ENCODE assay signal across 8 mouse cellular contexts in the genomic region with DNA sequence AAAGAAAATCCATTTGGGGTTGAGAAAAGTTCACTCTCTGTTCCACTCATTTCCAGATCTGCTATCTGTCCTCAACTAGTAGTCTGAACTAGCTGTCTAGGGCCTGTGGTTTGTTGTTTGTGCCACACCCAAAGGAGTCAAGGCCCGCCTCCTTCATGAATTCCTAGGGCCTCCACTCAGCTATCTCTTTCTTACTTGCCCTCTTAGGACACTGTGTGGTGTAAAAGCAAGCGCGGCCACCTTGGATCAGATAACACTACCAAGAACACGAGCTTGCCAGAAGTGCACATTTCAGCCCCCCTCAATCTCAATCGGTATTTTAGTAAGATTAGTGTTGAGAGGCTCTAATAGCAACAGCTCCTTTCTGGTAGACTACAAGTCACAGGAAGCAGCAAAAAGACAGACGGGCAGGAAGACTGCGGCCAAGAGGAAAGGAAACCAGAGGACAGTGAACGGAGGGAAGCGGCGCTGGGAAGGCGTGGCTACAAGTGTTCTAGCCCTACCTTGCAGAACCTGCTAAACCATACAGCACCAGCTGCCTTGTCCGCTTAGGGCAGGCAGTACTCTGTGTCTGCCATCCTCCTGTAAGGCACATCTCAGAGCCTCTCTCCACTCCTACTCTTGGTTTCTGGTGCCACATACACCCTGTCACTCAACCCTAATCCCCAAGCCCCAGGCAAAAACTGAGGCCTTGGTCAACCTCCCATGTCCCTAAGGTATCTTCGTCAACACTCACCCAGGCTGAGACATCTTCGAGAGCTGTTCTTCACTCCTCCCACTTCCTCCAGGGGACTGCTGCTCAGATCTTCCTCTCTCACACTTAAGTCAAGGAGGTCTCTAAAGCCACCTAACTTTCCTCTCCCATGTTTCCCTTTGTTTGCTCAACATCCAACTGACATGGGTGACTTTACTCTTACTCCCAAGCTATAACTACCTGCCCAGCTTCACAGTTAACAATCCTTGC. TPM values are rescaled to one million over a fixed set of nuclear protein-coding genes. Genes with fewer than 3 reads are reported as not detected.
A peak's percentile ranks its signal among the peaks of the same experiment; 100 is the strongest.
DNase-seq lines count a peak whose midpoint lies in the region; ATAC-seq and TF ChIP-seq lines count a peak whose summit lies in the region.

No protein-coding gene starts in this region.

- H3K27ac ChIP-seq in spleen, adult 2 months (ENCODE audit: insufficient read depth, low read length) = peak overlapping the region; percentile 86
- H3K27ac ChIP-seq in liver, embryonic 13.5 days = peak overlapping the region; percentile 96

- H3K4me2 ChIP-seq in liver, embryonic 13.5 days = peak overlapping the region; percentile 74

- H3K36me3 ChIP-seq in spleen, adult 2 months (ENCODE audit: control insufficient read depth, insufficient read depth, low read length) = no peaks in the 10 kb centered on the region
- H3K36me3 ChIP-seq in erythroblast, embryonic 14.5 days (ENCODE audit: control insufficient read depth) = peaks cover 19% of the 10 kb centered on the region
- peaks cover 15% of the 10 kb centered on the region for H3K36me3 ChIP-seq in liver, embryonic 13.5 days
- H3K36me3 ChIP-seq in splenic B cell, adult 2 months (ENCODE audit: control insufficient read depth, insufficient read depth, low read length, poor library complexity, severe bottlenecking) = no peaks in the 10 kb centered on the region

- DNase-seq in spleen, adult 2 months (ENCODE audit: low read depth in 1 of 2, low spot score in 2 of 2) = peak in 1 of 2 experiments; percentile 72
- DNase-seq in spleen, postnatal 14 days (ENCODE audit: low spot score in 2 of 2) = no peak
- peak; percentile 75 for DNase-seq in liver, embryonic 13.5 days
- peak; percentile 76 for DNase-seq in splenic B cell, adult 2 months (ENCODE audit: low read depth, low spot score)
- no peak for DNase-seq in right cerebral cortex, postnatal 14 days
- DNase-seq in adrenal gland, postnatal 25 days = no peak
- no peak for DNase-seq in frontal cortex, postnatal 25 days (ENCODE audit: low spot score in 2 of 2)

- 6% methylated on average over 14 of the region's 14 CpGs for WGBS in spleen, adult 2 months
- WGBS in liver, embryonic 13.5 days (ENCODE audit: insufficient replicate concordance) = 11% methylated on average over 14 of the region's 14 CpGs

- H3K9me3 ChIP-seq in erythroblast, embryonic 14.5 days (ENCODE audit: control insufficient read depth, low read length) = no peaks in the 10 kb centered on the region
- no peaks in the 10 kb centered on the region for H3K9me3 ChIP-seq in liver, embryonic 13.5 days (replicated peaks)

- peak; percentile 1; the same call in 1 of the 2 replicates for TF ChIP-seq POLR2A in spleen, adult 2 months (IDR thresholded peaks at IDR 0.05; ENCODE audit: low read depth, low read length)

- no peaks in the 10 kb centered on the region for H3K27me3 ChIP-seq in spleen, adult 2 months (ENCODE audit: control insufficient read depth, insufficient read depth, low read length)
- H3K27me3 ChIP-seq in erythroblast, embryonic 14.5 days (ENCODE audit: control insufficient read depth) = no peaks in the 10 kb centered on the region
- no peaks in the 10 kb centered on the region for H3K27me3 ChIP-seq in liver, embryonic 13.5 days
- no peaks in the 10 kb centered on the region for H3K27me3 ChIP-seq in splenic B cell, adult 2 months (ENCODE audit: control insufficient read depth, insufficient read depth, low read length, poor library complexity, severe bottlenecking)

- H3K9ac ChIP-seq in liver, embryonic 13.5 days = peak overlapping the region; percentile 71

- peak; percentile 98 for ATAC-seq in liver, embryonic 13.5 days (ENCODE audit: low read depth)

- peaks cover 49% of the 10 kb centered on the region; the same call in 1 of the 2 replicates for H3K4me1 ChIP-seq in spleen, adult 2 months (ENCODE audit: control insufficient read depth, insufficient read depth, insufficient read length)
- H3K4me1 ChIP-seq in erythroblast, embryonic 14.5 days (ENCODE audit: control insufficient read depth) = peaks cover 68% of the 10 kb centered on the region
- H3K4me1 ChIP-seq in liver, embryonic 13.5 days (replicated peaks) = peaks cover 92% of the 10 kb centered on the region

- H3K4me3 ChIP-seq in spleen, adult 2 months (ENCODE audit: extremely low read depth, insufficient read depth, insufficient read length) = peak overlapping the region; percentile 1; the same call in 1 of the 2 replicates
- H3K4me3 ChIP-seq in erythroblast, embryonic 14.5 days (replicated peaks) = peak overlapping the region; percentile 64
- peak overlapping the region; percentile 50 for H3K4me3 ChIP-seq in liver, embryonic 13.5 days (replicated peaks)

- no peak for TF ChIP-seq CTCF in spleen, adult 2 months (IDR thresholded peaks at IDR 0.05; ENCODE audit: extremely low read depth, insufficient read depth, insufficient read length, insufficient replicate concordance)

RNA-seq across cellular contexts. Expression of gene Tspan14, which starts 18.9 kb away (rescaled TPM):
- 60.0 and 65.4 TPM in 2 replicates for polyA plus RNA-seq in spleen, adult 2 months (2012; rRNA removed)
- 0.27 and 0.33 TPM in 2 replicates for polyA plus RNA-seq in erythroblast, embryonic 14.5 days (2012)
- 32.9 and 37.5 TPM in 2 replicates for polyA plus RNA-seq in liver, embryonic 13.5 days (2015; fragmentation: Nextera tagmentation; extraction: Ambion mirVana)
- 24.7 and 31.1 TPM in 2 replicates for total RNA-seq in adrenal gland, postnatal 25 days (2021)

RNA-seq across cellular contexts. Expression of gene Sh2d4b, which starts 54.6 kb away (rescaled TPM):
- 0.42 and 0.48 TPM in 2 replicates for polyA plus RNA-seq in spleen, adult 2 months (2012; rRNA removed)
- polyA plus RNA-seq in erythroblast, embryonic 14.5 days (2012) = 0.06 and 0.09 TPM in 2 replicates
- 0.15 and 0.20 TPM in 2 replicates for polyA plus RNA-seq in liver, embryonic 13.5 days (2015; fragmentation: Nextera tagmentation; extraction: Ambion mirVana)
- total RNA-seq in adrenal gland, postnatal 25 days (2021) = 1.4 and 1.5 TPM in 2 replicates

Comparison
In these comparisons a context has a peak if more than half of its experiments do, and no peak if none do; other contexts are left out.
1. DNase-seq: peak in liver, embryonic 13.5 days (single experiment) and splenic B cell, adult 2 months (single experiment); none in spleen, postnatal 14 days (0 of 2), right cerebral cortex, postnatal 14 days (single experiment), adrenal gland, postnatal 25 days (single experiment) and frontal cortex, postnatal 25 days (0 of 2).
2. H3K4me3 ChIP-seq: peak in every context shown above with its lines; median percentile 64 in erythroblast, embryonic 14.5 days; 50 in liver, embryonic 13.5 days; 1 in spleen, adult 2 months.
3. RNA of gene Tspan14, which starts 18.9 kb away (polyA plus RNA-seq): 60.0 to 65.4 TPM in spleen, adult 2 months and 32.9 to 37.5 TPM in liver, embryonic 13.5 days; 0.27 to 0.33 TPM in erythroblast, embryonic 14.5 days; every median in the first group is over 10 times any median in the second.